Mouse (Mus musculus) liver, adult 2 months (tissue): ENCODE data around the gene Scn8a.

Experiments used
- CTCF ChIP-seq: fragments of 200-500 bp; IDR thresholded peaks from 2 replicates; pipeline ENCODE4 v1.5.1; 2011; ENCODE audit warnings: low read depth, low read length, control low read depth
- POLR2A ChIP-seq: fragments of 200-500 bp; IDR thresholded peaks from 2 replicates; pipeline ENCODE4 v1.6.1; 2011; ENCODE audit warnings: low read length, control low read depth; ENCODE audit not compliant: insufficient read depth; ENCODE audit errors: extremely low read depth

DNA sequence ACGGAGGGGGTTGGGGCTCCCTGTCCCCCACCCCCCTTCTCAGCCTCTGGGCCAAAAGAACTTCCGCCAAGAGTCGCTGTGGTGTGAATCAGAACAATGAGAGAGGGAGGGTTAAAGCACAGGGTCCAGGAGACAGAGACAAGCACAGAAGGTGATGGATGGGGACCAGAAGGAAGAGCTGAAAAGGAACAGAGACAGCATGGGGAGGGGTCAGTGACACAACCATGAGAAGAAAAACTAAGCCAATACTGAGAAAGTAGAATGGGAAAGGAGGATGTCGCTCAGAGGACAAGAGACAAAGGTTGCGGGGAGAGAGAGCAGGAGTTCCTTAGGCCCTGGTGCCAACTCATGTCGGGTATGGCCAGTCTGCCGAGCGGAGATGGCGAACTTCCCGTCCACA is 182.2 kb downstream of the Scn8a start:
- TF ChIP-seq POLR2A, result no peak
- TF ChIP-seq CTCF, result no peak
